Mouse (Mus musculus): ENCODE data around the gene Prkcz. TPM values are rescaled to one million over a fixed set of nuclear protein-coding genes. Genes with fewer than 3 reads are reported as not detected.
"Not testable (repeated sequence)": the region's sequence is repeated elsewhere in the genome, so short reads cannot be mapped to it uniquely, and the experiment has no call there.

Gene Prkcz
- polyA plus RNA-seq, 1 experiment, result 33.3 TPM

DNA sequence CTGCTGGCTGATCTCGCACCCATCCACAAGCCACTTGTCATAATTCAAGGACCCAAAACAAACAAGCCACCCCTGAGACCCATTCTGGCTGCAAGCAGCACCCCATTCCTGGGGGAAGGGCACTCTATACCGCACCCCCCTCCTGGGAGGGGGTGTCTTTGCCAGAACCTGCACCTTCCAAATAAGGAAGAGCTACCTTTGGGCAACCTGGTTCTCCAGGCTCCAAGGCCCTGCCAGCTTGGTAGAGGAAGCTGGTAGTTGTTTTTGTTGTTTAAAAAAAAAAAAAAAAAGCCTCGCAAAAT lies 16.9 kb downstream of the Prkcz start:
- Histone ChIP-seq H3K27me3 (ENCODE audit: control insufficient read depth, insufficient read depth, low read length, poor library complexity, severe bottlenecking) (no peaks in the 10 kb centered on the region), H3K9ac (ENCODE audit: low read depth, poor library complexity, severe bottlenecking) (no peak overlapping the region), H3K27ac (ENCODE audit: insufficient read depth, low read length) (no peak overlapping the region), H3K4me3 (ENCODE audit: low read depth, low read length) (no peak overlapping the region), H3K9me3 (replicated peaks; ENCODE audit: control insufficient read depth, insufficient read depth, low read length, poor library complexity, severe bottlenecking) (no peaks in the 10 kb centered on the region), H3K36me3 (ENCODE audit: control insufficient read depth, insufficient read depth, low read length, poor library complexity, severe bottlenecking) (no peaks in the 10 kb centered on the region), H3K4me1 (ENCODE audit: control insufficient read depth, insufficient read depth, low read length) (peaks cover 2% of the 10 kb centered on the region)
- TF ChIP-seq CTCF (IDR thresholded peaks at IDR 0.05; ENCODE audit: low read depth, low read length) (no peak), POLR2A (IDR thresholded peaks at IDR 0.05; ENCODE audit: insufficient read depth, low read length) (no peak), EP300 (IDR thresholded peaks at IDR 0.05; ENCODE audit: insufficient read depth, low read depth, low read length) (no peak)

DNA sequence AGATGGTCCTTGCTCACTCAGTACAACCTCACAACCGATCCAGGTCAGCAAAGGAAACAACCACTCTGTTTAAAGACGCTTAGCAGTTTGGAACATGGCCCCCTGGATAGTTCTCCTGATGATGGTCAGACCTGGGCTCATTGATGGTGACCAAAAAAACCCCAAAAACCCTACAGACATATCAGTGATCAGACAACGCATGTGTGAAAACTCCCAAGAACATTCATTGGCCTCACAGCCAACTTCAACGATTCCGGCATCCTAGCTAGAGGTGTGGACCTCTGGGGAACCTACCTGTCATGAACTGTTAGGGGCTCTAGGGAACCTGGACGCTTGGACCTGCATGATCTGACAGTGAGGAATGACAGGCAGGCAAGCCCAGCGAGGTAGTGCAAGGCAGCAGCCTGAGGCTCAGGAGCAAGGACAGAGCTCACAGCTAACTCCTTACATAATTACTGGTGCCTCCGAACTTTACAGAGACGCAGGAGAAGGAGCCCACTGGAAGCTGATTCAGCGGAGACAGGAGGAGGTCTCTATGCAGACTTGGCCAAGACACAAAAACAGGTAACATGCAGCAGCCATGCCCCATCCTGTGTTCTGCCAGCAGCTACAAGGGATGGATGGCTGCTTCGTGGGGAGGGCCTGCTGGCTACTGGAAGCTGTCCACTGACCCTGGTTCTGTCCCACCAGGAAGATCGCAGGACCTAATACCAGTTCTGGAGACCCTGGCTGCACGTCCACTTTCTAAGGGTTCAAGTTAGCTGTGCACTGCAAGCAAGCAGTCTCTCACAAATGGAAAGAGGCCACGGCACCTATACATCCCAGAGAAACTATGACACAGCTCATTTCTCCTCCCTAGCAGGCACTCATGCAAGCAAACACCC lies 17.5 kb downstream of the Prkcz start:
- TF ChIP-seq CTCF (IDR thresholded peaks at IDR 0.05; ENCODE audit: low read depth, low read length) (no peak), EP300 (IDR thresholded peaks at IDR 0.05; ENCODE audit: insufficient read depth, low read depth, low read length) (no peak), POLR2A (IDR thresholded peaks at IDR 0.05; ENCODE audit: insufficient read depth, low read length) (no peak)
- Histone ChIP-seq H3K9me3 (replicated peaks; ENCODE audit: control insufficient read depth, insufficient read depth, low read length, poor library complexity, severe bottlenecking) (no peaks in the 10 kb centered on the region), H3K27me3 (ENCODE audit: control insufficient read depth, insufficient read depth, low read length, poor library complexity, severe bottlenecking) (no peaks in the 10 kb centered on the region), H3K27ac (ENCODE audit: insufficient read depth, low read length) (no peak overlapping the region), H3K9ac (ENCODE audit: low read depth, poor library complexity, severe bottlenecking) (no peak overlapping the region), H3K4me3 (ENCODE audit: low read depth, low read length) (no peak overlapping the region), H3K36me3 (ENCODE audit: control insufficient read depth, insufficient read depth, low read length, poor library complexity, severe bottlenecking) (no peaks in the 10 kb centered on the region), H3K4me1 (ENCODE audit: control insufficient read depth, insufficient read depth, low read length) (peaks cover 2% of the 10 kb centered on the region)

- no peaks in the 10 kb centered on the region for H3K4me1 ChIP-seq (ENCODE audit: control insufficient read depth, insufficient read depth, low read length)
- no peaks in the 10 kb centered on the region for H3K9me3 ChIP-seq (replicated peaks; ENCODE audit: control insufficient read depth, insufficient read depth, low read length, poor library complexity, severe bottlenecking)
- no peaks in the 10 kb centered on the region for H3K27me3 ChIP-seq (ENCODE audit: control insufficient read depth, insufficient read depth, low read length, poor library complexity, severe bottlenecking)
- no peak overlapping the region for H3K9ac ChIP-seq (ENCODE audit: low read depth, poor library complexity, severe bottlenecking)
- no peak overlapping the region for H3K4me3 ChIP-seq (ENCODE audit: low read depth, low read length)
- H3K27ac ChIP-seq (ENCODE audit: insufficient read depth, low read length), result no peak overlapping the region
- no peaks in the 10 kb centered on the region for H3K36me3 ChIP-seq (ENCODE audit: control insufficient read depth, insufficient read depth, low read length, poor library complexity, severe bottlenecking)
- TF ChIP-seq CTCF (IDR thresholded peaks at IDR 0.05; ENCODE audit: low read depth, low read length) (no peak), POLR2A (IDR thresholded peaks at IDR 0.05; ENCODE audit: insufficient read depth, low read length) (no peak), EP300 (IDR thresholded peaks at IDR 0.05; ENCODE audit: insufficient read depth, low read depth, low read length) (no peak)
Observed at GRCm38 (mm10) chr4:155336284-155337050, 24.7 kb downstream of the Prkcz start.

- H3K27me3 ChIP-seq (ENCODE audit: control insufficient read depth, insufficient read depth, low read length, poor library complexity, severe bottlenecking), result no peaks in the 10 kb centered on the region
- no peaks in the 10 kb centered on the region for H3K9me3 ChIP-seq (replicated peaks; ENCODE audit: control insufficient read depth, insufficient read depth, low read length, poor library complexity, severe bottlenecking)
- H3K27ac ChIP-seq (ENCODE audit: insufficient read depth, low read length), result no peak overlapping the region
- no peaks in the 10 kb centered on the region for H3K36me3 ChIP-seq (ENCODE audit: control insufficient read depth, insufficient read depth, low read length, poor library complexity, severe bottlenecking)
- TF ChIP-seq EP300 (IDR thresholded peaks at IDR 0.05; ENCODE audit: insufficient read depth, low read depth, low read length) (no peak), CTCF (IDR thresholded peaks at IDR 0.05; ENCODE audit: low read depth, low read length) (no peak), POLR2A (IDR thresholded peaks at IDR 0.05; ENCODE audit: insufficient read depth, low read length) (no peak)
- no peaks in the 10 kb centered on the region for H3K4me1 ChIP-seq (ENCODE audit: control insufficient read depth, insufficient read depth, low read length)
- H3K4me3 ChIP-seq (ENCODE audit: low read depth, low read length), result no peak overlapping the region
- no peak overlapping the region for H3K9ac ChIP-seq (ENCODE audit: low read depth, poor library complexity, severe bottlenecking)
Observed at GRCm38 (mm10) chr4:155332253-155332652, 28.9 kb downstream of the Prkcz start.

GRCm38 (mm10) chr4:155328385-155328784 lies 32.8 kb downstream of the Prkcz start:
- not testable (repeated sequence) for H3K9ac ChIP-seq (ENCODE audit: low read depth, poor library complexity, severe bottlenecking); H3K4me1 ChIP-seq (ENCODE audit: control insufficient read depth, insufficient read depth, low read length); H3K27me3 ChIP-seq (ENCODE audit: control insufficient read depth, insufficient read depth, low read length, poor library complexity, severe bottlenecking); H3K4me3 ChIP-seq (ENCODE audit: low read depth, low read length); H3K27ac ChIP-seq (ENCODE audit: insufficient read depth, low read length); H3K9me3 ChIP-seq (replicated peaks; ENCODE audit: control insufficient read depth, insufficient read depth, low read length, poor library complexity, severe bottlenecking); H3K36me3 ChIP-seq (ENCODE audit: control insufficient read depth, insufficient read depth, low read length, poor library complexity, severe bottlenecking)

DNA sequence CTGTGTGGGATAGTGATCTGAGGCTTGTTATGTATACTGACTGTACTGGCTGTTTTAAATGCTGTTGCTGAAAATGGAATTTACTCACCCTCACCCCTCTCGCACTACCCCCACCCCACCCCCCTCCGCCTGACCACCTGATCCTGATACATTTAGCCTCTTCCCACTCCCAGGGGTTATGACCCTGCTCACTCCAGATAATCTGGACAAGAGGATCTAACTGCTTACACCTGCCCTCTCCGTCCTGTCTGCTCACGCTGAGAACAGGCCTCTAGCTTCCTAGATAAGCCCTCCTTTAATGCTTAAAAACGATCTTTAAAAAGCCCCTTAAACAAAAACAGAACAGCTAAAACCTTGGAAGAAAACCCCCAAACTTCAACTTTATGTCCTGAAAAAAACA lies 35.4 kb downstream of the Prkcz start:
- Histone ChIP-seq H3K9me3 (replicated peaks; ENCODE audit: control insufficient read depth, insufficient read depth, low read length, poor library complexity, severe bottlenecking) (no peaks in the 10 kb centered on the region), H3K36me3 (ENCODE audit: control insufficient read depth, insufficient read depth, low read length, poor library complexity, severe bottlenecking) (no peaks in the 10 kb centered on the region), H3K27ac (ENCODE audit: insufficient read depth, low read length) (no peak overlapping the region), H3K4me3 (ENCODE audit: low read depth, low read length) (no peak overlapping the region), H3K4me1 (ENCODE audit: control insufficient read depth, insufficient read depth, low read length) (peaks cover 2% of the 10 kb centered on the region), H3K27me3 (ENCODE audit: control insufficient read depth, insufficient read depth, low read length, poor library complexity, severe bottlenecking) (no peaks in the 10 kb centered on the region), H3K9ac (ENCODE audit: low read depth, poor library complexity, severe bottlenecking) (no peak overlapping the region)
- no peak for TF ChIP-seq CTCF (IDR thresholded peaks at IDR 0.05; ENCODE audit: low read depth, low read length)
- TF ChIP-seq POLR2A (IDR thresholded peaks at IDR 0.05; ENCODE audit: insufficient read depth, low read length), result no peak
- TF ChIP-seq EP300 (IDR thresholded peaks at IDR 0.05; ENCODE audit: insufficient read depth, low read depth, low read length), result no peak
